8 mouse cellular contexts compared by ENCODE assay signal in genomic region chr13:43365825-43366184, GRCm38 (mm10). TPM values are rescaled to one million over a fixed set of nuclear protein-coding genes. Genes with fewer than 3 reads are reported as not detected.
DNase-seq lines count a peak whose midpoint lies in the region; ATAC-seq and TF ChIP-seq lines count a peak whose summit lies in the region.

No protein-coding gene starts in this region.

- 10% methylated on average over 11 of the region's 11 CpGs for WGBS in heart, embryonic 11.5 days (ENCODE audit: insufficient replicate concordance)

- TF ChIP-seq CTCF in G1E (IDR thresholded peaks at IDR 0.05; ENCODE audit: low read depth, low read length) = no peak

- H3K4me3 ChIP-seq in heart, embryonic 11.5 days (ENCODE audit: low read depth, low read length) = peak overlapping the region; percentile 64
- H3K4me3 ChIP-seq in G1E (ENCODE audit: low read depth, low read length) = peak overlapping the region; percentile 74

- no peaks in the 10 kb centered on the region for H3K9me3 ChIP-seq in heart, embryonic 11.5 days (replicated peaks; ENCODE audit: control insufficient read depth, low read length)
- H3K9me3 ChIP-seq in G1E (replicated peaks) = no peaks in the 10 kb centered on the region

- intact Hi-C loops in heart, postnatal 25 days (cut with DNase I) = no loop called here
- intact Hi-C loops in heart, postnatal 36 days (cut with DNase I) = loop anchor here (2.0 kb wide), 1 partner anchor 59 kb away; no protein-coding TSS in a partner anchor

- ATAC-seq in heart, embryonic 11.5 days (replicated peaks; ENCODE audit: insufficient number of reproducible peaks, low FRiP score, low TSS enrichment) = peak; percentile 11; the same call in 1 of the 2 replicates
- no peak for ATAC-seq in G1E (ENCODE audit: extremely low read depth, insufficient number of reproducible peaks, low FRiP score, poor library complexity, severe bottlenecking)
- ATAC-seq in megakaryocyte-erythroid progenitor cell, adult 5-6 weeks (replicated peaks; ENCODE audit: low FRiP score, low TSS enrichment, poor library complexity, severe bottlenecking) = 0 out of 2 replicates have a peak, but pooled peaks have one; percentile 4

- H3K4me1 ChIP-seq in heart, embryonic 11.5 days (ENCODE audit: control insufficient read depth, insufficient read depth, low read length) = no peaks in the 10 kb centered on the region
- H3K4me1 ChIP-seq in G1E (ENCODE audit: insufficient read depth, low read depth, low read length) = peaks cover 14% of the 10 kb centered on the region

- H3K27me3 ChIP-seq in heart, embryonic 11.5 days (ENCODE audit: control insufficient read depth, insufficient read depth, low read length) = no peaks in the 10 kb centered on the region
- H3K27me3 ChIP-seq in G1E (ENCODE audit: insufficient read depth, low read length) = peaks cover 6% of the 10 kb centered on the region; the same call in 1 of the 2 replicates

- peak overlapping the region; percentile 78 for H3K4me2 ChIP-seq in heart, embryonic 11.5 days

- no peak for DNase-seq in heart, postnatal 25 days (ENCODE audit: low spot score)
- DNase-seq in G1E (ENCODE audit: low spot score) (no peak), MN1 (ENCODE audit: low spot score) (no peak)
- peak; percentile 7 to 12 for DNase-seq in heart, postnatal 36 days
- DNase-seq in right cerebral cortex, adult 18-20 months = no peak
- DNase-seq in Muller cell, postnatal 12 days (ENCODE audit: inconsistent ontology term) = no peak

- H3K27ac ChIP-seq in heart, embryonic 11.5 days (ENCODE audit: low read depth, low read length) = peak overlapping the region; percentile 69

- peaks cover 2% of the 10 kb centered on the region; the same call in 1 of the 2 replicates for H3K36me3 ChIP-seq in heart, embryonic 11.5 days (ENCODE audit: control insufficient read depth, insufficient read depth, low read length)
- peaks cover 2% of the 10 kb centered on the region for H3K36me3 ChIP-seq in G1E (replicated peaks)

- peak overlapping the region; percentile 80 for H3K9ac ChIP-seq in heart, embryonic 11.5 days (ENCODE audit: low read depth, low read length)

RNA-seq across cellular contexts. Expression of gene Sirt5, which starts 0.5 kb away (rescaled TPM):
- polyA plus RNA-seq in heart, embryonic 11.5 days (2014; fragmentation: Nextera tagmentation; extraction: Ambion mirVana) = 23.6 and 26.4 TPM in 2 replicates
- 10 to 100 TPM; 55.0 to 55.2 TPM for total RNA-seq in heart, postnatal 25 days (2021)
- total RNA-seq in G1E (2014; fragmentation: Nextera tagmentation) (5.5 and 7.5 TPM in 2 replicates), G1E (2017) (5.5 and 5.6 TPM in 2 replicates)
- polyA plus RNA-seq in G1E (2012) = 5.2 and 5.7 TPM in 2 replicates
- total RNA-seq in heart, postnatal 36 days (2021) = 10 to 100 TPM; 50.5 to 56.0 TPM
- 4.3 and 12.8 TPM in 2 replicates for total RNA-seq in megakaryocyte-erythroid progenitor cell, adult 5-6 weeks (2014; fragmentation: Nextera tagmentation)
- total RNA-seq in megakaryocyte-erythroid progenitor cell, adult 5-6 weeks (2017) = 5.8 and 6.2 TPM in 2 replicates

RNA-seq across cellular contexts. Expression of gene Nol7, which starts 32.4 kb away (rescaled TPM):
- 141 and 151 TPM in 2 replicates for polyA plus RNA-seq in heart, embryonic 11.5 days (2014; fragmentation: Nextera tagmentation; extraction: Ambion mirVana)
- total RNA-seq in heart, postnatal 25 days (2021) = 100 to 1,000 TPM; 110 to 113 TPM
- total RNA-seq in G1E (2014; fragmentation: Nextera tagmentation) (164 and 174 TPM in 2 replicates), G1E (2017) (178 and 221 TPM in 2 replicates)
- 231 and 273 TPM in 2 replicates for polyA plus RNA-seq in G1E (2012)
- total RNA-seq in heart, postnatal 36 days (2021) = 100 to 1,000 TPM; 102 to 122 TPM
- total RNA-seq in megakaryocyte-erythroid progenitor cell, adult 5-6 weeks (2014; fragmentation: Nextera tagmentation) = 182 and 212 TPM in 2 replicates
- total RNA-seq in megakaryocyte-erythroid progenitor cell, adult 5-6 weeks (2017) = 282 and 379 TPM in 2 replicates

Comparison
In these comparisons a context has a peak if more than half of its experiments do, and no peak if none do; other contexts are left out.
1. DNase-seq: peak in heart, postnatal 36 days (2 of 2); none in heart, postnatal 25 days (single experiment), G1E (single experiment), right cerebral cortex, adult 18-20 months (single experiment), Muller cell, postnatal 12 days (single experiment) and MN1 (single experiment).